Mouse (Mus musculus) embryo, embryonic 11.5 days (tissue): Measurements from ENCODE around the gene Eya2.

Source experiments
- DNase-seq: peaks from one replicate; pipeline ENCODE4 v3.0.0-alpha.2; 2012; ENCODE audit warnings: low read depth, low spot score

The Eya2 gene

GRCm38 (mm10) chr2:165818570-165818969 lies 223.7 kb downstream of the Eya2 start:
- no peak for DNase-seq

DNA sequence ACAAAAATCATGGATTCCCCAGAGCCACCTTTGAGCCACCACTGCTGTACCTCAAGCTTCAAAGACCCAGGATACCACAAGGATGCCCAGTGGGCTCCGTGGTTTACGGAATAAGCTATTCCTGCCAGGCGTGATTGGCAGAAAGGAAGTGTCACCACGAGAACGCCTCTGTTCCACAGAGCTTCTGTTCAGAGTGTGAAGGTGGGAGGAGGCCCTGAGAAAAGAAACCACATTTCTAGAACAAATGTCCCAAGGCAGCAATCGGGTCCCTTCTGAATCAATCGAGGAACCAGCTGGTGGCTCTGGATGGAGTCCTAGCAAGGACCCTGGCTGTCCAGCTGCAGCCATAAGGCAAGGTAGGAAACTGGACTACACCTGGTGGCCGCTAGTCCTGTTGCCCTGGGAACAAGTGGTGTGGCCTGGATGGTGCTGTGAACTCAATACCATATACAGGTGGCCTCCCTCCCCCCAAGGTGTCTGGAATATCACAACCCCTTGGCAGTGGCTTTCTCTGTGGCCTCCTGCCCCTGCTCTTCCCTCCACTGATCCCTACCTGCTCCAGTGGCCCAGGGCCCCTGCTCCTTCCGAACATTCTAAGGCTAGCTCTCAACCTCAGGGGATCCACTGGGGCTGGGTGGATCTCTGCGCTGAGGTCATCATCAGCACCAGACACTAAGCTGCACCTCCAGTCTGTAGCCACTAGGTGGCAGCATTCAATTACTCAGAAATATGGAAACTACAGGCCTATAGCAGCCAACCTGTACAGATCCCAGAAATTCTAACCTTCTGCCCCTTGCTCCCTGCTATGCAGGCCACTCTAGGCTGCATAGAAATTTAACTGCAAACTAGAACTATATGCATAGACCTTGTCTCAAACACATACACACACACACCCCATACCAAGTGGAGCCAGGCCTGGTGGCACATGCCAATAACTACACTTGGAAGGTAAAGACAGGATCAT lies 224.4 kb downstream of the Eya2 start:
- DNase-seq: peak; percentile 62

DNA sequence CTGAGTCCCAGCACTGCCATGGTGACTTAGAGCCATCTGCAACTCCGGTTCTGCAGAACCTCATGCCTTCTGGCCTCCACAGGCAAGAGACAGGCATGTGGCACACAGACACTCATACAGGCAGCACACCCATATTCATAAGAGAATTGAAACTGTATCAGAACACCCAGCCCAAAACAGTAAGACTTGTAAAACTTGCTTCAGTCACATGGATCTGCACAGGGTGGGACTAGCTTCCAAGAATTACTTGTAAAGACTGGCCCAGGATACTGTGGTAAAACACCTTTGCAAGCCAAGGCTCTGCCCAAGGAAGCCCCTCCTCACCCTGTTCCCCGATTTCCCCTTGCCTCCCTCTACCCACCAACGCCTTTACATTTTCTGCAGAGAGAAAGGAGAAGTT lies 225.2 kb downstream of the Eya2 start:
- no peak for DNase-seq

GRCm38 (mm10) chr2:165820504-165821095 lies 225.8 kb downstream of the Eya2 start:
- DNase-seq: no peak
